Mouse (Mus musculus): ENCODE measurements at regions not wholly inside any gene's neighbourhood (a gene's known extent, or its start where the extent isn't known, plus 50 kb on each side); places are given as distances from the start of the nearest gene placed in this dataset.
"Not testable (repeated sequence)": the region's sequence is repeated elsewhere in the genome, so short reads cannot be mapped to it uniquely, and the experiment has no call there.

DNA sequence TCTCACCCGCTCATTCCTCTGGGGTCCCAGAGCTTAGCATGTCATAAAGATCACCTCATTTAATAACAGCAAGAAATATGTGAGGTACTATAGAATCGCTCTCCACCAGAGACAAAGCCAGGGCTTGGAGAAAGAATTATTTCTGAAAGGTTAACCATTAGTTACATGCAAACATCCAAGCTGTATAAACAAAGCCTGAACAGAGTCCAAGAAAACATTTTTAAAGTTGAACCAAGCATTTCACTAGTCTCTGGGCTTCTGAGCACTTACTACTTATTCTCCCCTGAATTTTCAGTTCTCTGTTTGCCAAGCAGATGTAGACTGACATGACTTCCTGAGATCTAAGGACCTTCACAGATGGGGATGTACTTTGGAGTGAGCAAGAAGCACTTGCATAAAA lies 450.0 kb downstream of the Inhba start:
- H3K36me3 ChIP-seq (ENCODE audit: control insufficient read depth, insufficient read depth, low read length), result no peaks in the 10 kb centered on the region
- no peak overlapping the region for H3K4me2 ChIP-seq (replicated peaks; ENCODE audit: low read depth)
- no peaks in the 10 kb centered on the region for H3K9me3 ChIP-seq (ENCODE audit: control insufficient read depth, low read length)
- no peak overlapping the region for H3K27ac ChIP-seq (replicated peaks)
- H3K27me3 ChIP-seq (ENCODE audit: control insufficient read depth, insufficient read depth, low read length), result no peaks in the 10 kb centered on the region
- TF ChIP-seq EP300 (optimal IDR thresholded peaks at IDR 0.05) (no peak), CTCF (IDR thresholded peaks at IDR 0.05; ENCODE audit: low read depth) (no peak)
- ATAC-seq (ENCODE audit: low FRiP score, low TSS enrichment) (no peak), DNase-seq (ENCODE audit: low spot score) (no peak)
- WGBS, result 49% methylated on average over 2 of the region's 2 CpGs
- H3K4me1 ChIP-seq (replicated peaks; ENCODE audit: control insufficient read depth, insufficient read depth), result no peaks in the 10 kb centered on the region
- no peak overlapping the region for H3K9ac ChIP-seq (ENCODE audit: low read length)
- H3K4me3 ChIP-seq (ENCODE audit: low read depth, low read length), result no peak overlapping the region

GRCm38 (mm10) chr13:16464823-16465222 lies 453.2 kb downstream of the Inhba start:
- H3K4me3 ChIP-seq (ENCODE audit: low read depth, low read length), result no peak overlapping the region
- DNase-seq (ENCODE audit: low spot score) (no peak), ATAC-seq (ENCODE audit: low FRiP score, low TSS enrichment) (no peak)
- no peak overlapping the region for H3K9ac ChIP-seq (ENCODE audit: low read length)
- no peaks in the 10 kb centered on the region for H3K4me1 ChIP-seq (replicated peaks; ENCODE audit: control insufficient read depth, insufficient read depth)
- no peaks in the 10 kb centered on the region for H3K36me3 ChIP-seq (ENCODE audit: control insufficient read depth, insufficient read depth, low read length)
- H3K4me2 ChIP-seq (replicated peaks; ENCODE audit: low read depth), result no peak overlapping the region
- TF ChIP-seq CTCF (IDR thresholded peaks at IDR 0.05; ENCODE audit: low read depth) (no peak), EP300 (optimal IDR thresholded peaks at IDR 0.05) (no peak)
- H3K9me3 ChIP-seq (ENCODE audit: control insufficient read depth, low read length), result no peaks in the 10 kb centered on the region
- 83% methylated on average over 1 of the region's 1 CpGs for WGBS
- no peak overlapping the region for H3K27ac ChIP-seq (replicated peaks)
- no peaks in the 10 kb centered on the region for H3K27me3 ChIP-seq (ENCODE audit: control insufficient read depth, insufficient read depth, low read length)

- Histone ChIP-seq H3K27me3 (ENCODE audit: control insufficient read depth, insufficient read depth, low read length) (no peaks in the 10 kb centered on the region), H3K4me1 (replicated peaks; ENCODE audit: control insufficient read depth, insufficient read depth) (no peaks in the 10 kb centered on the region), H3K27ac (replicated peaks) (no peak overlapping the region), H3K4me2 (replicated peaks; ENCODE audit: low read depth) (no peak overlapping the region), H3K9ac (ENCODE audit: low read length) (no peak overlapping the region), H3K4me3 (ENCODE audit: low read depth, low read length) (no peak overlapping the region), H3K36me3 (ENCODE audit: control insufficient read depth, insufficient read depth, low read length) (no peaks in the 10 kb centered on the region), H3K9me3 (ENCODE audit: control insufficient read depth, low read length) (no peaks in the 10 kb centered on the region)
- TF ChIP-seq CTCF (IDR thresholded peaks at IDR 0.05; ENCODE audit: low read depth) (no peak), EP300 (optimal IDR thresholded peaks at IDR 0.05) (no peak)
- WGBS, result 64% methylated on average over 1 of the region's 1 CpGs
- no peak for ATAC-seq (ENCODE audit: low FRiP score, low TSS enrichment)
- DNase-seq (ENCODE audit: low spot score), result no peak
Observed at GRCm38 (mm10) chr13:16465317-16465716, 453.7 kb downstream of the Inhba start.

DNA sequence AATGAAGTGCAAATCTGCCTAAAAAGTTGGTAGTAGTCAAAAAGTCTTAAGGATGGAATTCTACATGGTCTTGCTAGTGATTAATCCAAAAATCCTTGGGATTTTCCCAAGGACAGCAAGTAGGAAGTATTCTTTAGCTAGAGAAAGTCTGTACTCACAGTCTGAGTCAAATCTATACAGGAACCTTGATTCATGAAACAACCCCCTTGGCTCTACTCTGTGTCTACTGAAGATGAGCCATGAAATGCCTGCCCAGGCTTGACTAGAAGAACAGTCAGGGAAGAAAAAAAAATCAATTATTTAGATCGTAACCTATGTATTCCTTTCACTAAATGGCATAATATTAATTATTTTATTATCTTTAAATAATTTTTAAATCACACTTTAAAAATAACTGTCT lies 454.2 kb downstream of the Inhba start:
- no peaks in the 10 kb centered on the region for H3K27me3 ChIP-seq (ENCODE audit: control insufficient read depth, insufficient read depth, low read length)
- no peaks in the 10 kb centered on the region for H3K4me1 ChIP-seq (replicated peaks; ENCODE audit: control insufficient read depth, insufficient read depth)
- TF ChIP-seq EP300 (optimal IDR thresholded peaks at IDR 0.05) (no peak), CTCF (IDR thresholded peaks at IDR 0.05; ENCODE audit: low read depth) (no peak)
- H3K9ac ChIP-seq (ENCODE audit: low read length), result no peak overlapping the region
- no peak overlapping the region for H3K4me2 ChIP-seq (replicated peaks; ENCODE audit: low read depth)
- ATAC-seq (ENCODE audit: low FRiP score, low TSS enrichment), result no peak
- no peak for DNase-seq (ENCODE audit: low spot score)
- no peak overlapping the region for H3K27ac ChIP-seq (replicated peaks)
- no peaks in the 10 kb centered on the region for H3K9me3 ChIP-seq (ENCODE audit: control insufficient read depth, low read length)
- no peaks in the 10 kb centered on the region for H3K36me3 ChIP-seq (ENCODE audit: control insufficient read depth, insufficient read depth, low read length)
- no peak overlapping the region for H3K4me3 ChIP-seq (ENCODE audit: low read depth, low read length)
- 87% methylated on average over 1 of the region's 1 CpGs for WGBS

DNA sequence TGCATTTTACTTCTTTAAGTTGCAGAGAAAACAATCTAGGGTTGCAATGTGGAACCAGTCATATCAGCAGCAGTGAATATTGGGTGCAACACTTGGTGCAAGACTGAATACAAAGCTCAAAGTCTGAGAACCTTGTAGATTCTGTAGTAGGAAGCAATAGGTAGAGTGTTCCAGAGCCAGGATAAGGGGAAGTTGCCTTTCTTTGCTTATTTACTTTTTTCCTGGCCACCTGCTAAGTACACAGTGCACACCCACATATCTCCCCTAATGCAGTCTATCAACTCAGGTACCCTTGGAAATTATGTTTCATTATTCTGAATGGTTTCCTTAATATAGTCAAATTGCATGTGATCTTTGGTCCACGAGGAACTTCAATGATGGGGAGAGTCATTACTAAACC lies 464.9 kb downstream of the Inhba start:
- no peak overlapping the region for H3K27ac ChIP-seq (replicated peaks)
- no peaks in the 10 kb centered on the region for H3K27me3 ChIP-seq (ENCODE audit: control insufficient read depth, insufficient read depth, low read length)
- no peak overlapping the region for H3K9ac ChIP-seq (ENCODE audit: low read length)
- H3K4me1 ChIP-seq (replicated peaks; ENCODE audit: control insufficient read depth, insufficient read depth), result no peaks in the 10 kb centered on the region
- H3K4me3 ChIP-seq (ENCODE audit: low read depth, low read length), result no peak overlapping the region
- WGBS, result 59% methylated on average over 1 of the region's 1 CpGs
- no peak overlapping the region for H3K4me2 ChIP-seq (replicated peaks; ENCODE audit: low read depth)
- no peaks in the 10 kb centered on the region for H3K9me3 ChIP-seq (ENCODE audit: control insufficient read depth, low read length)
- DNase-seq (ENCODE audit: low spot score), result no peak
- no peak for TF ChIP-seq CTCF (IDR thresholded peaks at IDR 0.05; ENCODE audit: low read depth)
- TF ChIP-seq EP300 (optimal IDR thresholded peaks at IDR 0.05), result no peak
- no peaks in the 10 kb centered on the region for H3K36me3 ChIP-seq (ENCODE audit: control insufficient read depth, insufficient read depth, low read length)
- ATAC-seq (ENCODE audit: low FRiP score, low TSS enrichment), result peak; percentile 91

GRCm38 (mm10) chr13:16487292-16487691 lies 475.6 kb downstream of the Inhba start:
- DNase-seq (ENCODE audit: low spot score) (no peak), ATAC-seq (ENCODE audit: low FRiP score, low TSS enrichment) (no peak)
- no peaks in the 10 kb centered on the region for H3K9me3 ChIP-seq (ENCODE audit: control insufficient read depth, low read length)
- H3K4me3 ChIP-seq (ENCODE audit: low read depth, low read length), result no peak overlapping the region
- no peak overlapping the region for H3K27ac ChIP-seq (replicated peaks)
- no peaks in the 10 kb centered on the region for H3K36me3 ChIP-seq (ENCODE audit: control insufficient read depth, insufficient read depth, low read length)
- H3K4me2 ChIP-seq (replicated peaks; ENCODE audit: low read depth), result no peak overlapping the region
- H3K27me3 ChIP-seq (ENCODE audit: control insufficient read depth, insufficient read depth, low read length), result no peaks in the 10 kb centered on the region
- no peak overlapping the region for H3K9ac ChIP-seq (ENCODE audit: low read length)
- no peaks in the 10 kb centered on the region for H3K4me1 ChIP-seq (replicated peaks; ENCODE audit: control insufficient read depth, insufficient read depth)
- TF ChIP-seq EP300 (optimal IDR thresholded peaks at IDR 0.05) (no peak), CTCF (IDR thresholded peaks at IDR 0.05; ENCODE audit: low read depth) (no peak)

DNA sequence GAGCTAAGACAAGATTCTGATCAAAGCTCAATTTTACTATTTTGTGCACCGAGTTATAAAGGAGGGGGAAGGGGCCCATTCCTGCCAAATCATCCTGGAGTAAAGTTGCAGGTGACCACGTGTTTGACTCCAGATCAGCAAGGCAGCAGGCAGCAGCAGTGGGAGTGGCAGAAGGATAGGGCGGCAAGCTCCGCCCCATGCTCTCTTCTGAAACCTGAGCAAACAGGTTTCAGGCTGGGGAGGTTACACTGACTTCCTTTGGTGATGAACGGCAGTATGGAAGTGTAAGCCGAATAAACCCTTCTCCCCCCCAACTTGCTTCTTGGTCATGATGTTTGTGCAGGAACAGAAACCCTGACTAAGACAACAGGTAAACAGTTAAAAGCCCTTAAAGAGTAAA lies 479.0 kb downstream of the Inhba start:
- not testable (repeated sequence) for H3K4me1 ChIP-seq (replicated peaks; ENCODE audit: control insufficient read depth, insufficient read depth); H3K36me3 ChIP-seq (ENCODE audit: control insufficient read depth, insufficient read depth, low read length); H3K9me3 ChIP-seq (ENCODE audit: control insufficient read depth, low read length); H3K9ac ChIP-seq (ENCODE audit: low read length); H3K4me2 ChIP-seq (replicated peaks; ENCODE audit: low read depth); H3K4me3 ChIP-seq (ENCODE audit: low read depth, low read length); H3K27ac ChIP-seq (replicated peaks); H3K27me3 ChIP-seq (ENCODE audit: control insufficient read depth, insufficient read depth, low read length)
- ATAC-seq (ENCODE audit: low FRiP score, low TSS enrichment) (peak; percentile 61; the same call in 1 of the 2 replicates), DNase-seq (ENCODE audit: low spot score) (peak; percentile 46)
- 34% methylated on average over 6 of the region's 6 CpGs for WGBS

Data from stomach, postnatal 0 days (tissue).